ENCODE assay signal across 26 mouse cellular contexts in the genomic region with DNA sequence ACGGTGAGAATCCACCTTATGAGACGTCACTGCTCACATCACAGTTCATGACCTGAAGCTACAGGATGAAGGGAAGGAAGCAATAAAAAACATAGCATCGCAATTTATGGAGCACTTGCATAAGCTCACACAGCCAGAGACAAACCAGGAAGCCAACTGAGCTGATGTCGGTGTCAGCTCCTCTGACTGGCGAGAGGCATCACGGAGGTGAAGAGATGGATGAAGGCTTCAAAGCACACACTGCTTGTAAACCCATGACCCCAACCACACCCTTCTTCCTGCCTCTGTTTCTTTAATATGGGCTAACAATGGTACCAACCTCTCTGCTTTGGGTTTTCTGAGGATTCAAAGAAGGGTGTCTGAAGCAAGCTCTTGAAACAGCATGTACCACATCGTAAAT.
"Had no signal": no experiment of that assay in that cellular context is flagged by ENCODE, and none has a peak within 500 bp of the region (broad histone marks: within the 10 kb centered on the region; RNA-seq: fewer than 3 reads in every experiment).

No protein-coding gene starts in this region.

- H3K4me3 ChIP-seq: gastrocnemius, adult 2 months; heart, adult 2 months; hindbrain, embryonic 10.5 days; hindbrain, embryonic 12.5 days; intestine, embryonic 15.5 days; layer of hippocampus, adult 2 months; left cerebral cortex, adult 2 months; limb, embryonic 10.5 days; limb, embryonic 12.5 days; liver, embryonic 13.5 days; liver, embryonic 15.5 days had no signal

- H3K27ac ChIP-seq: gastrocnemius, adult 2 months; heart, adult 2 months; hindbrain, embryonic 10.5 days; hindbrain, embryonic 12.5 days; hindbrain, embryonic 14.5 days; intestine, embryonic 15.5 days; layer of hippocampus, adult 2 months; left cerebral cortex, adult 2 months; limb, embryonic 10.5 days; limb, embryonic 12.5 days; liver, embryonic 13.5 days; liver, embryonic 15.5 days had no signal

- H3K9me3 ChIP-seq: hindbrain, embryonic 12.5 days; intestine, embryonic 15.5 days; limb, embryonic 10.5 days; limb, embryonic 12.5 days; liver, embryonic 13.5 days; liver, embryonic 15.5 days had no signal

- DNase-seq: gastrocnemius, adult 2 months; gastrocnemius, postnatal 10 days; gastrocnemius, postnatal 25 days; heart, postnatal 10 days; heart, postnatal 4 days; kidney, adult 18-20 months; kidney, adult 8-10 months; kidney, postnatal 10 days; kidney, postnatal 25 days; kidney, postnatal 4 days; liver; liver, embryonic 13.5 days had no signal

- H3K4me2 ChIP-seq: hindbrain, embryonic 12.5 days; hindbrain, embryonic 14.5 days; intestine, embryonic 15.5 days; limb, embryonic 12.5 days; liver, embryonic 11.5 days; liver, embryonic 13.5 days; liver, embryonic 15.5 days had no signal

- H3K9ac ChIP-seq: hindbrain, embryonic 12.5 days; hindbrain, embryonic 14.5 days; intestine, embryonic 15.5 days; limb, embryonic 12.5 days; liver, embryonic 13.5 days; liver, embryonic 15.5 days had no signal

- H3K27me3 ChIP-seq: hindbrain, embryonic 12.5 days; intestine, embryonic 15.5 days; limb, embryonic 12.5 days; liver, embryonic 13.5 days; liver, embryonic 15.5 days had no signal

- ATAC-seq: hindbrain, embryonic 16.5 days; inflammation-experienced regulatory T-cells, adult 6 months; intestine, embryonic 15.5 days; intestine, postnatal 0 days had no signal

- H3K36me3 ChIP-seq: hindbrain, embryonic 12.5 days; intestine, embryonic 15.5 days; limb, embryonic 12.5 days; liver, embryonic 13.5 days; liver, embryonic 15.5 days had no signal
